Mouse (Mus musculus) urinary bladder, postnatal 10 days (tissue): ENCODE data around the gene Cacna1d.

ENCODE experiments used
- DNase-seq: peaks from one replicate; pipeline ENCODE4 v3.0.0; 2022; ENCODE audit warnings: low spot score

Gene Cacna1d

DNA sequence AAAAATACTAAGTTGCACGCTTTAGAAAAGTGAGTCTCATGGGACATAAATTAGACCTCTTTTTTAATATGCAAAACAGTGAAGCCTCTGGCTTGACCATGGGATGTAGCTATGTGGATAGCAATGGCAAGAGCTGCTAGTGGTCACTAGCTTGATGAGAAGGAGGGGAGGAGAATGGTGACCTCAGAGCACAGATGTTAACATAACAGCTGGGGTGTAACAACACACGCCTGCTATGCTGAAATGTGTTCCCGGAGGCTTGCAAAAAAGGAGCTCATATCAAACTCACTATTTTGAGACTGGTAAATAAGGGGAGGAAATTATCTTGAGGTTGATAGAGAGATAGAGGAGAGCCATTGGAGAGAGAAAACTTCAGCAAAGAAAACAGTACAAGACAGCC lies 32.4 kb downstream of the Cacna1d start:
- no peak for DNase-seq

DNA sequence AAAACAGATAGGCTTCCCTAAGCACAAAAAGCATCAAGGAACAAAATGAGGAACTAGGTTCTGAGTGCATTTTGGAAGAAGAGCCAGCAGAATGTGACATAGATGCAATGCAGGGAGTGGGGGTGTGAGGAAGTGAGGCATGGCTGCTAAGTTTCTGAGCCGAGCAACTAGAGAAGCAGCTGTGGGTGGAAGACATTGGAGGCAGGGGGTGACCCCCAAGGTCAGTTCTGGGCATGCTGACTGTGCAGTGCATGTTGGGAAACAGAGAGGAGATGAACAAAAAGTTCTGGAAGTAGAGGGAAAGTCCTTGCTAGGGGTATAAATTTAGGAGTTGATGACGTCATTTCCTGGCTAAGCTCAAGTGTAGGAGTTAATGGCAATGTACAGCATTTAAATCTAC lies 33.4 kb downstream of the Cacna1d start:
- no peak for DNase-seq

DNA sequence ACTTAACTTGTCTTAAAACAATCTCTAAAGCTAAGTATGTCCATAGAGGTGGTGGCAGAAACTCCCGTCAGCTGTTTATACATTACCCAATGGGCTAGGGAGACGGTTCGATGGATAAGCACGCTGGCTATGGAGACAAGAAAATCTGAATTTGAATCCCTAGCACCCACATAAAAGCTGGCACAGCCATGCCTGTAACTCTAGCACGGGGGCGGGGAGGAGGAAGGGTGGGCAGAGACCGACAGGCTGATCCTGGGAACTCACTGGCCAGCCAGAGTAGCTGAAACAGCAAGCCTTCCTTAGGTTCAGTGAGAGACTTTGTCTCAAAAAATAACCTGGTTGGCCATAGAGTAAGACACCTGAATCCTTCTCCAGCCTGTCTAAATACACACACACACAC lies 33.8 kb downstream of the Cacna1d start:
- DNase-seq = no peak

DNA sequence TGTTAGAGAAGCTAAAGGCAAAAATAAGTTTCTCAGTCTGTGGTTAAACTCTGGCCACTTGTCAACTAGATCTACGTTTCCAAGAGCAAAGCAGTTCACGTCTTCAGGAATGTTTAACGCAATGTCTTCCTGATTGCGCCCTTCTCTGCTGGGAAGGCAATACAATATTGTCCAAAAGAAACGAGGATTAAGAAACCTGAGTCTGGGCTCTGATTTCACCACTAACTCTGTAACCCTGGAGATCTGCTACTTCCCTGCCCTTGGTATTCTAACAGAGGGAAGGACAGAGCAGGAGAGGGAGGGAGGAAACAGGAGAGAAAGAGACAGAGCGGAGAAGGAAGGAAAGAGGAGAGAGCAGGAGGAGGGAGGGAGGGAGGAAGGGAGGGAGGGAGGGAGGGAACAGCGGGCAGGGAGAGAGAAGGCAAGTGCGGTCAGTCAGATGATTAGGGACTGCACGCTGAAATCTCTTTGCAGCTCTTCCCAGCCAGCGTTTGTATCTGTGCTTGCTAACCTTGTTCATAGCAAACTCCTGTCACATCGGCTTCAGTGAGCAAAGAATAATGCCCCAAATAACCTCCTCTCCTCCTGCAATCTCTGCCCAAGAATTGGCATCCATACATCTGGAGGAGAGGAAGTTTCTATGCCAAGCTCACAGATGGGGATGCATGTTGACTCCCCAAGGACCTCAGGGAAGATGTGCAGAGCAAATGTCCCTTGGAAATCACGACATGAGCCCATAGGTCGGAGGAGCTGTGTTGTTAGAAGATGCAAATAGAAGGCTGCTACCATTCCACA lies 35.3 kb downstream of the Cacna1d start:
- DNase-seq = no peak

DNA sequence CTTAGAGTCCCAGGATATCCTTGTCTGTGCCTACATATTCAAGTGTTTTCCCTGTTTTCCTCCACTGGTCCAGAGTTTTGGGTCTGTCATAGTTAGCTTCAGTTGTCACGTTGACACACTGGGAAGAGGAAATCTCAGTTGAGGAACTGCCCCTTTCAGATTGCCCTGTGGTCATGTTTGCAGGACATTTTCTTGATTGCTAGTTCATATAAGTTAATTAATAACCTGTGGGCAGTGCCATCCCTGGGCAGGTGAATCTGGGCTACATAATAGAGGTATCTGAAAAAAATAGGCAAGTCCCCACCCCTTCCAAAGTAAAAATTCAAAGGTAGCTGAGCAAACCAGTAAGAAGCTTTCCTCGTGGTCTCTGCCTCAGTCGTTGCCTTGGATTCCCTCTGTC lies 51.3 kb downstream of the Cacna1d start:
- DNase-seq = no peak

DNA sequence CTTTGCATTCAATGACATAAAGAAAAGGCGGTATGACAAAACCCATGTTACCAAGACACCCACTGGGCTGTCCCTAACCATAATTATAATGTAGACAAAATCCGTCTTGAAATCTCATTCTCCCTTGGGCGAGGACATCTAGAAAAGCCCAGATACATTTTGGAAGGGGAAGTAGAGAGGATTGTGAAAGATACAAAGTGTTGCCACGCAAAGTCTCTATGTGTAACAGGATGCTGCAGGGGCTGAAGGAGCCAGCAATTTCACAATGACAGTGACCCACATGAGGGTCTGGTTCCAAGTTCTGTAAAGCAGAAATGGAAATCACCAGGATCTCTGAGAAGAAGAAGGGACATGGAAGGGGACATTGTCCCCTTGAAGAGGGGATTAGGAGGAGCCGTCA lies 55.9 kb downstream of the Cacna1d start:
- DNase-seq = no peak

DNA sequence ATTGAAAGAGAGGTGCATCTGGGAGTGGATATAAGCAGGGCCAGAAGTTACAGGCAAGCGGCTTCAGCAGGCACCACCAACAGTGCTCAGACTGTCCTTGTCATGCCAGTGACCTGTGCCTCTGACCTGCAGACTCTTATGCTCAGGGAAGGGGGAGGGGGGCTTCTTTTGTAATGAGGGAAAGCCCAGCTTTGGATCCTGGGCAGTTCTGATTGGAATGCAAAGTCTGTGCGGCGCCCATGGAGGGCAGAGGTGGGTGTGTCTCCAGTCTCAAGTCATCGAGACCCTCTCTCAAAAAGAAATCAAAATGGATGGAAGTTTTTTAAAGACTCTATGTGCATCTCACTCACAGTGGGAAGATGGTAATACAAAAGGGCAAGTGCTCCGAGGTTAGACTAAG lies 60.8 kb downstream of the Cacna1d start:
- DNase-seq = no peak

DNA sequence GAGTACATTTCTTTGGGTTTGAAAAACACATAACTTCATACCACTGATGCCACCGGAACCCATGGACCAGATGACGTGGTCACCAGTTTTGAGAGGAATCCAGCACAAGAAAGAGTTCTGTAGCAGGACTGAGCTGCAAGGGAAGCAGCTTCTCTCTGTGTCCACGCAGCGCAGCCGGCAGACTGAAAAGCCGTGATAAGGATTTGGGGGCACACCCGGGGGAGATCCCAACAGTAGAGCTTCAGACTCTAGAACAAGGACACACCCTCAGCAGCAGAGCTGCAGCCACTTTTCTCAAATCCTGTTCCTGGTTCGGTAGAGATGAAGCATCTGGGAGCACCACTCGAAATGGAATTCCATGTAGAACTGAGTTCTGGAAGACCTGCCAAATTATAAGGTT lies 61.2 kb downstream of the Cacna1d start:
- no peak for DNase-seq

DNA sequence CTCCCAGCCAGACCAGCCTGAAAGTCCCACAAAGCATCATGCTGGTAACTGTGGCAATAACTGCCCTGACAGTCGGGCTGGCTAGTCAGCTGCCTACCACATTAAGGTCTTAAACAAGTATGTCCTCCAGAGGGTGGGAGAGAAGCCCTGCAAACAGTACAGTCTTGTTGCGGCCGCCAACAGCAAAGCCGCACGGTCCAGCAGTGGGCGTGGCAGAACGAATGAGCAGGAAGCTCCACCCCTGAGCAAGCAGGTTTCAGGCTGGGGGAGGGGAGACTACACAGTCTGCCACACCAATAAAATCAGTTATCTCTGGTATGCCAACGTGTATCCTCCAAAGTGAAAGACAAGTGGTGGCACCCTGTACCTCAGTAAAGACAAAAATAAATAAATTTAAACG lies 61.6 kb downstream of the Cacna1d start:
- no peak for DNase-seq

DNA sequence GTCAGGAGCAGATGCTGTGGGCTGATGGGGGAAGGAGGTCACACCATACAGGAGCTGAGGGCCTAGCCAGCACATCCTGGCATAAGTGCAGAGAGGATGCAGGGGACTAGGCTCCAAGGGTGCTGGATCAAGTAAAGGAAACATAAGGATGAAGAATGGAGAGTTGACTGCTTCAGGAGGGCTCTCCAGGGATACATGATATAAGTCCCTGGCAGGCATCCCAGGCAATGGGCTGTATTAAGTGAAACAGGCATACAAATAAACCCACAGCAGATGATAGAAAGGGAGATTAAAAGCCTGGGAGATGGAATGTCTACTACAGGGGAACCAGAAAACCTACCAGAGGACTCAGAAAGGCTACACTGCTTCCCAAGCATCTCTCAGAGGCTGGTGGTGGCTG lies 62.5 kb downstream of the Cacna1d start:
- no peak for DNase-seq

DNA sequence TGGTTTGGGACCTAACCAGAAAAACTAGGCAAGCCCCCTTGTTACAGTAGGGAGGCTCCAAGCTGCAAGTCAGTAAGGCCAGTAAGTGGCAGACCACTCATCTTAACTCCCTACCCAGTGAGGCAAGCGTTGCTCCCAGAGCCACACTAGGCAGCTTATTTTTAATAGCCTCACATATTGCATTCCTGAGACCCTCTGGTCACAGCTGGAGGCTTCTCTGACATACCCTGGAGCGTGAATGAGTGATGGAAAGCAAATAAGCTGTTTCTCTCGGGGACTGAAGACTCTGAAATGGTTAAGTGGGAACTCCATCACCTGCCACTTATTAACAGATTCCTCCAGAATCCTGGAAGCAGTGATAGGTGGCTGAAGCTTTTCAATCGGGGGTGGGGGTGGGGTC lies 65.4 kb downstream of the Cacna1d start:
- DNase-seq = no peak

DNA sequence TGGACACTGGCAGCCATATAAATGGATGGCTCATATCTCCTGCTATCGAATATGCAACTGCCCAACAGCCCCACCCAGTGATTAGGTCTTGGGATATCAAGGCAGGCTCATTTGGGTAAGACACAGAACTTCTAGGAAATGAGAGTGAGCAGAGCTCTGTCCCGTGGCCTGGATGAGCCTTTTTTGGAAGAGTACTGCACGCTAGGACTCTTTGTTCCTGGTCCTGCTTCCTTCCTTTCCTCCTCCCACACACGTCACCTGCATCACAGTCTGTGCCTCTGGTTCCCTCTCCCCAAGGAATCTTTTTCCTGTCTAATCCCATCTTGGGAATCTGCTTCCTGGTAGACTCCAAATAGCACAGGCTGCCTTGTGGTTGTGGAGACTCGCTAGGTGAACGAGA lies 66.1 kb downstream of the Cacna1d start:
- no peak for DNase-seq

DNA sequence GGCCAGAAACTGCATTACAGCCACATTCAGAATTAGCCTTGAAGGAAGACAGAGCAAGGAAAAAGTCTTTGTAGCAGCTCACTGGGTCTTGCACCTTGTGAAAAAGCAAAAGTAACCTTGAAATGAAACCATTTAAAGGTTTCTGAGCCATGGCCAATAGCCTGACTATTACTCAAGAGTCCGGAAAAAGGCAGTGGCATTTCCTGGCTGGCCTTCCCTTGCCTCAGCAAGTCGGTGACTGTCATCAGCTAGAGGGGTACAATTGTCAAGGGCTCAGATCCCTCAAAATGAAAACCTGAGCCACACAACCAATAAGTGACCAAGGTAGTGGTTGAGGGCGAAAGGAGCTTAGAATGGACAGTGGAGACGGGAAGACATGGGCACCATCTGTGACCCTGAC lies 66.6 kb downstream of the Cacna1d start:
- DNase-seq = no peak

DNA sequence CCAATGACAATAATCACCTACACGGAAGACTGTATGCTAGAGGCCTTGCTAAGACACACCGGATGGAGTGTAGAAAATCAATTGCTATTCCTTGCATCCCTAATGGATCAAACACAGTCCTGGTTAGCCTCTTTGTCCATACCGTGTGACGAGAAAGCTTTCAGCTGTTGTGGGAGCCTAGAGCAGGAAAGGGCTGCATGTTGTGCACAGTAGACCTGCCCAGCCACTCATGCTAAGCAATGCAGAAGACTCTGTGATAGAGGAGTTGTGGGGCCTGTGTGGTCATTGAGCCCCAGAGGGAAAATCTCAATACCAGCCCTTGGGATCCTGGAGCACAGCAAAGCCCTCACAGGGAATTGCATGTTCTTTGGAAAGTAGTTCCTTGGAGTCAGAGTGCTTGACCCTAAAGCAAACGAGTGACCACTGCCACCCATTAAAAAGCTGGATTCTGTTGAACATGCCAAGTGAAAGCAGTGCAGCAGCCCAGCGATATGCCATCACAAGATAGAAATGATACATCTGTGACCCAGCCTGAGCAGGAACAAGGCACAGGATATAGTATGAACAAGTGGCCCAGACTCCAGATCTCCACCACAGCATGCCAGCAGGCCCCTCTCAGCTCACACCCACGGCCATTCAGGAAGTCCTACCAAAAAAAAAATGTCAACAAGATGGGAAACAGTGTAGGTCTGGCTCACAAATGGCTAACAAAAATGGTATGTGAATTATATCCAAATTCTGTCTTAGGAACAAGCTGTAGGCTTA lies 68.7 kb downstream of the Cacna1d start:
- DNase-seq = no peak

DNA sequence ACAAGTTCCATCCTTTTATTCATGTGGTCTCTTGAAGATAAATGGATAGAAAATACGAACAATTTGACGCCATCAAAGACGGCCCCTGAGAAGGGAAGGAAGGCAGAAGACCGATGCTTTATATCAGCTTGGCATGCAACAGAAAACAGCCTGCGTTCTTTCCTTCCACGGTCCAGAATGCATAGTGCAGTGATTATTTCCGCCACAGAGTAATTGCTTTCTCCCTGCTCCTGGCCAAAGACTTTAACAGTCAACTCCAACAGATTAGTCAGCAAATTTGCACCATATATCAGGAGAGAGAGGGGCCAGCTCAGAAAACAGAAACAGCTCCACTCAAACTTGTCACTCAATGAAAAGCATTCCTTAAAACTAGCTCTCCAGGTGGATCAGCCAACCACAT lies 71.8 kb downstream of the Cacna1d start:
- no peak for DNase-seq

DNA sequence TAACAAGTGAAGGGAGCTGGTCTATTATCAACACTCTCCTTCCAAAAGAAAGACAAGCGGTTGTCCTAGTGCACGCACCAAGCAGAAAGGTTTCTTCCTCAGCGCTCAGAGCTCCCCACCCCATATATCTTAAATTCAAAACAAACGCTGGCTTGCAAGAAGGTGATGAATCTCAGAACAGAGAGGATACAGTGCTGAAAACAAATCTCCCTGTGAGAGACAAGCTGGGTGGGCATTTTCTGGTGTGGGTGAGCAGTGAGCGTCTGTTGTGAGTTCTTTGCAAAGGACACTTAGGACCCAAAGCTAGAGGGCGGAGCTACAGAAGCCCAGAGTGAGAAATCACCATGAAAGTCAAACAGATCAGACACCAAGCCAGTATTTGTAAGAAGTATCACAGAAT lies 72.2 kb downstream of the Cacna1d start:
- DNase-seq = no peak

DNA sequence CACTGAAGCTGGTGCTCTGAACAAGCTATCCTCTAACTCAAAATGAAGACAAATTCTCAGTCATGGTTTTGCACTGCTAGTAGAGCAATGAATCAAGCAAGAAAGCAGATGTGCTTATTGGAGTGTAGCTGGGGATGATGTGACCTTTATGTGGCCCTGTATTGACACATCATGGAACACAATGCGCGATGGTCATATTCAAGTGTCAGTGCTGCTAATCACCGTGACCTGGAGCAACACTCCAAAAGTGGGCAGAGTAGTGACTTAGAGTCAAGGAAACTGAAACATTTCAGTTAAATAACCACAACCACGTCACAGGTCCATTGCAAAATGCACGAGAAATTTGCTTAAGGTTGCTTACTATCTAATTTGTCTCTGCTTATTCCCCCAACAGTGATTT lies 75.4 kb downstream of the Cacna1d start:
- no peak for DNase-seq

DNA sequence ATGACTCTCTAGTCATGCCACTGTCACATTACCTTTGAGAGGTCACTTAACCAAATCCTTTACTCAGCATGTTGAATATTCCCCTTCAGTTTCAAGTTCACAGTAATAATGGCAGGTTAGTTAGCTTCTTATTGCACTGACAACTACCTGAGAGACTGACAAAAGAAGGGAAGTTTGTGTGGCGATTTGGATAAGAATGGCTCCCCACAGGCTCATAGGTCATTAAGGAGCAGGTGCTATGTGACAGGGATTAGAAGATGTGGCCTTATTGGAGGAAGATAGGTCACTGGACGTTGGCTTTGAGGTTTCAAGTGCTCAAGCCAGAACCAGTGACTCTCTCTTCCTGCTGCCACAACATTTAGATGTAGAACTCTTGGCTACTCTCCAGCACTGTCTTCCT lies 77.1 kb downstream of the Cacna1d start:
- DNase-seq = no peak

DNA sequence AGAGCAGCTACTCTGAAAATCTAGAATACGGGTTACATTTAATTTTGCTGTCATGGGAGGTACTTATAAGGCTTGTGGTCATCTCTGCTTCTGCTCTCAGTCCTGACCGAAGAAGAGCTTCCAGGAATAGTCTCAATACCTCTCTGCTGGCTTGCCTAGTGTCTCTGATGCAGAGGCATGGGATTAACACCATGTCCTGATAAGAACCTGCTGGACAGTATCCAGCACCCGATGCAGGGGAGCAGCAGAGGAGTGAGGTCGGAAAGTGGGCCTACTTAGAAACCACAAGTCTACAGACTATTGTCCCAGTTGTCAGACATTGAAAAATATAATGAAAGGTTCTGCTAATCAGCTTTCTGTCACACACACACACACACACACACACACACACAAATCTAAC lies 81.9 kb downstream of the Cacna1d start:
- DNase-seq = no peak

DNA sequence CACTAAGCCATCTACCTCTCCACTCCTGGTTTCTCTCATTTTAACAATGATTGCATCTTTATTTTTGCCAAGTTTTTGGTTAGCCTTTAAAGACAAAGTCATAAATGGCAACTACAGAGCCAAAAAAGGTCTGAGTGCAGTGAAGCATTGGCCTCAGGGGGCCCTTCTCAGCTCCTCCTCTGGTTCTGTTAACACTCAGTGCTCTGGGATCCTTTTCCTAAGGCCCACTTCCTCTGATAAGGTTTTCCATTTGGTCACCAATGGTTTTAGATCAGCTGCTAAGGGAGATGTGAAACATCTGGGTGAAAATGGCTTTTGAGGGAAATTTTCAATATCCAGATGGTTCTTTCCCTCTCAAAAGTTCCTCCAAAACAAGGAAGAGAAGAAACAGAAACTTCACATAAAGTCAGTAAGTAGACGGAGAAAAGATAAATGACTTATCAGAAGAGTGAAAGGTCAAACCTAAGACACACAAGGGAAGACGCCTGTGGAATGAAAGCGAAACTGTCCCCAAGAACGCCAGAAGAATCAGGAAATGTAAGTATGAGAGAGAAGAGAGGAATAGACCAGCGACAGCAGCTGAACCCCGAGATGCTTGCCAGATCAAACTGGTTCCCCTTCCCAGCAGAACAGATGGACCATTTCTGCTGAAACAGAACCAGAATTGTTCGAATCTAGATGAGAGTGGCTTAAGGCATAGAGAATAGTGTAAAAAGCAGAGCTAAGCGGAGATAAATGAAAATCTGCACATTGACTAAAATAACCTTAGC lies 85.6 kb downstream of the Cacna1d start:
- DNase-seq = no peak

DNA sequence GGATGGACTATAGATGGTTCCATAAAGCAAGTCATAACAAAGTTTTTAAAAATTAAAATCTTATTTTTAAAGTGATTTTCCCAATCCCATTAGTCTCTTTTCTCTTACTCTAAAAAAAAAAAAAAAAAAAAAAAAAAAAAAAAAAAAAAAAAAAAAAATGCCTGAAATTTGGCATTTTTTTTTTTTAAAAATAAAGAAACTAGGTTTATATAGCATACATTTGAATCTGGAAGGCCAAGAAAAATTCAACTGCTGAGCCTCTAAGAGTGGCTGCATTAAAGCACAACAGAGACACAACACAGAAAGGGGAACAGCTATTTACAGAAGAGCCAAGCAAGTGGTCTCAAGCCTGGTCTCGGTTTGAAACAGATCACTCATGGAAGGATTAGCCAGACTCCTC lies 112.9 kb downstream of the Cacna1d start:
- DNase-seq = no peak

DNA sequence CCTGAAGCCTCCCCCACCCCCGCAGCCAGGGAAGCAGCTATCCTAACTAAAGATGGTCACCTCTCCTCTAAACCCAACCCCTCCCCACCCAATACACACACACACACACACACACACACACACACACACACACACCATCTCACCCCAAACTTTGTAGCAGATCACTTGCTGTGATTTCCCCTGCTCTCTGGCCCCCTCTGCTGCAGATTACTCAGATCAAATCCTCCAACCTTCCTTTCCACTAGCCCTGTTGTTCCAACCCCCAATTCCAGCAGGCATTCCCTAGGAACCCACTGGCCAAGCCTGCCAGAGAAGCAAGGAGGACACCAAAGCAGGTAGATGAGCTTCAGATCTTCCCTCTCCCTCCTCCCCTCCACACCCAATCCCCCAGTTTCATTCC lies 118.4 kb downstream of the Cacna1d start:
- DNase-seq = no peak

DNA sequence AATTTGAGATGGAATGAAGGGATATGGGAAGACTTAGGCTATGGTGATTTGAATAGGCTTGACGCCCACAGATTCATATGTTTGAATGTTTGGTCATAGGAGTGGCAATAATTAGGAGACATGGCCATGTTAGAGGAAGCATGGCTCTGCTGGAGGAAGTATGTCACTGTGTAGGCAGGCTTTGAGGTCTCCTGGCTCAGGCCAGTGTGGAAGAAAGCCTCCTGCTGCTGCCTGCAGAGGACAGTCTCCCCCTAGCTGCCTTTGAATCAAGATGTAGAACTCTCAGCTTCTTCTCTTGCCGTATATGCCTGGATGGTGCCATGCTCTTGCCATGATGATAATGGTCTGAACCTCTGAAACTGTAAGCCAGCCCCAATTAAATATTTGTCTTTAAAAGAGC lies 120.2 kb downstream of the Cacna1d start:
- no peak for DNase-seq
